ENCODE assay signal across 8 mouse cellular contexts in the genomic region with DNA sequence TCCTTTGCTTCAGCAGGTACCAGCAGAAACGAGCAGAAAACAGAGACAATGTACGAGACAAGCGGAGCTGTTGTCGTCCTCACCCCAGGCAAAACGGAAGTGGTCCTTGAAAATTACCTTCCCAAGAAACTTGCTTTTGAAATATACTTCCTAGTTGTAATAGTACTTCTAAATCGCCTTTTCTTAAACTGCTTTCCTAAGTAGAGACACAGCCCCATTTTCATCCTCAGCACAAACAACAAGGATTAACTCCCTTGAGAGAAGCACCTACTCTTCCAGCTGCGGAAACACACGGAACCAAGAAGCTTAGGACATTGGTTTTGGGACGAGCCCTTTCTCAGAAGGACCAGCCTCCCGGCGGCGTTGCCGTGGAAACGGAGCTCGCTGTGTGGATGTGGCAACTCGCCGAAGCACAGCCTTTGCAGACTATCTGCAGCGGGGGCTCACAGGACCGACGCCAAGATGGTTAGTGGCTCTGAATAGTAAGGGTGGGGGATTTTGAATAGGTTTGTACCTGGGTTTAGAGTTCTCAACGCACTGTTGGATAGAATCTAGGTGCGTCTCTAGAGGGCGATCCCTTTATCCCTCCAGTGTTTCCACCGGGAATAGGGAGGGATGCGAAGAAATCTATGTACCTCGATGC. TPM values are rescaled to one million over a fixed set of nuclear protein-coding genes. Genes with fewer than 3 reads are reported as not detected.
DNase-seq lines count a peak whose midpoint lies in the region; ATAC-seq lines count a peak whose summit lies in the region.

Gene Ttc26, plus strand, starts transcription at position 341 of the 643 bp plus-strand sequence.

- H3K27me3 ChIP-seq in heart, embryonic 13.5 days (replicated peaks) = no peaks in the 10 kb centered on the region
- H3K27me3 ChIP-seq in liver, embryonic 12.5 days (replicated peaks) = no peaks in the 10 kb centered on the region; the same call in 1 of the 2 replicates
- no peaks in the 10 kb centered on the region for H3K27me3 ChIP-seq in stomach, embryonic 15.5 days (replicated peaks)

- peak within 1 kb of the TSS; percentile 84 for H3K9ac ChIP-seq in heart, embryonic 13.5 days
- peak within 1 kb of the TSS; percentile 72 for H3K9ac ChIP-seq in liver, embryonic 12.5 days
- H3K9ac ChIP-seq in stomach, embryonic 15.5 days = peak within 1 kb of the TSS; percentile 41; the same call in 1 of the 2 replicates

- H3K27ac ChIP-seq in brown adipose tissue, adult 24 weeks (replicated peaks; ENCODE audit: low read depth, low read length) = peak within 1 kb of the TSS; percentile 18; the same call in 1 of the 2 replicates
- H3K27ac ChIP-seq in heart, embryonic 13.5 days (replicated peaks) = peak within 1 kb of the TSS; percentile 46; the same call in 1 of the 2 replicates
- peak within 1 kb of the TSS; percentile 65; the same call in 1 of the 2 replicates for H3K27ac ChIP-seq in liver, embryonic 12.5 days
- peak within 1 kb of the TSS; percentile 31; the same call in 1 of the 2 replicates for H3K27ac ChIP-seq in stomach, embryonic 15.5 days

- peaks cover 9% of the 10 kb centered on the region; the same call in 1 of the 2 replicates for H3K36me3 ChIP-seq in heart, embryonic 13.5 days
- H3K36me3 ChIP-seq in liver, embryonic 12.5 days = no peaks in the 10 kb centered on the region
- H3K36me3 ChIP-seq in stomach, embryonic 15.5 days = no peaks in the 10 kb centered on the region; the same call in 1 of the 2 replicates

- peak; percentile 93 for DNase-seq in CD4-positive, CD25-positive, alpha-beta regulatory T cell, adult 2 months (ENCODE audit: low read depth, low spot score)
- DNase-seq in fat pad, adult 2 months (ENCODE audit: extremely low read depth, low read depth, low spot score) = peak; percentile 21
- DNase-seq in kidney, postnatal 10 days = peak; percentile 90
- DNase-seq in natural killer cell, adult 2 months (ENCODE audit: low spot score in 2 of 2) = peak; percentile 71 to 82

- H3K9me3 ChIP-seq in heart, embryonic 13.5 days = no peaks in the 10 kb centered on the region
- no peaks in the 10 kb centered on the region for H3K9me3 ChIP-seq in liver, embryonic 12.5 days (replicated peaks)
- H3K9me3 ChIP-seq in stomach, embryonic 15.5 days = no peaks in the 10 kb centered on the region

- under 1% methylated on average over 26 of the region's 26 CpGs for WGBS in heart, embryonic 13.5 days
- under 1% methylated on average over 26 of the region's 26 CpGs for WGBS in liver, embryonic 12.5 days (ENCODE audit: insufficient replicate concordance)
- under 1% methylated on average over 26 of the region's 26 CpGs for WGBS in stomach, embryonic 15.5 days

- H3K4me3 ChIP-seq in brown adipose tissue, adult 24 weeks (ENCODE audit: insufficient read depth, low read depth, low read length) = peak within 1 kb of the TSS; percentile 67
- peak within 1 kb of the TSS; percentile 66 for H3K4me3 ChIP-seq in heart, embryonic 13.5 days
- H3K4me3 ChIP-seq in liver, embryonic 12.5 days = peak within 1 kb of the TSS; percentile 66
- peak within 1 kb of the TSS; percentile 74 for H3K4me3 ChIP-seq in stomach, embryonic 15.5 days (replicated peaks)

- peak; percentile 31; the same call in 1 of the 2 replicates for ATAC-seq in heart, embryonic 13.5 days (ENCODE audit: extremely low read depth, insufficient number of reproducible peaks, low FRiP score, low TSS enrichment)
- ATAC-seq in liver, embryonic 12.5 days = peak; percentile 87
- ATAC-seq in stomach, embryonic 15.5 days (ENCODE audit: insufficient read depth, low FRiP score, low read depth) = peak; percentile 83

- H3K4me2 ChIP-seq in heart, embryonic 13.5 days = peak within 1 kb of the TSS; percentile 81
- H3K4me2 ChIP-seq in liver, embryonic 12.5 days = peak within 1 kb of the TSS; percentile 88
- H3K4me2 ChIP-seq in stomach, embryonic 15.5 days = peak within 1 kb of the TSS; percentile 83

- no peaks in the 10 kb centered on the region for H3K4me1 ChIP-seq in brown adipose tissue, adult 24 weeks (ENCODE audit: control insufficient read depth, insufficient read depth, insufficient read length, low read length)
- H3K4me1 ChIP-seq in heart, embryonic 13.5 days = peaks cover 11% of the 10 kb centered on the region
- H3K4me1 ChIP-seq in liver, embryonic 12.5 days = peaks cover 16% of the 10 kb centered on the region
- peaks cover 6% of the 10 kb centered on the region; the same call in 1 of the 2 replicates for H3K4me1 ChIP-seq in stomach, embryonic 15.5 days

RNA-seq across cellular contexts. Expression of gene Ttc26, which starts in this region (rescaled TPM):
- 1.7 and 2.9 TPM in 2 replicates for polyA plus RNA-seq in brown adipose tissue, adult 24 weeks (2012; ENCODE audit: insufficient read depth, insufficient read length, missing spikeins)
- 2.9 TPM in 2 replicates for polyA plus RNA-seq in heart, embryonic 13.5 days (2015; fragmentation: Nextera tagmentation; extraction: Ambion mirVana)
- 1.5 and 1.6 TPM in 2 replicates for polyA plus RNA-seq in liver, embryonic 12.5 days (2016; fragmentation: Nextera tagmentation; extraction: Ambion mirVana)
- polyA plus RNA-seq in stomach, embryonic 15.5 days (2015; fragmentation: Nextera tagmentation; extraction: Ambion mirVana) = 5.8 and 5.9 TPM in 2 replicates

Comparison
In these comparisons a context has a peak if more than half of its experiments do, and no peak if none do; other contexts are left out.
1. Peak in every context shown above with its lines: DNase-seq, ATAC-seq, H3K4me3 ChIP-seq and H3K27ac ChIP-seq.
2. DNase-seq: peak in every context shown above with its lines; median percentile 93 in CD4-positive, CD25-positive, alpha-beta regulatory T cell, adult 2 months; 90 in kidney, postnatal 10 days; 76 in natural killer cell, adult 2 months; 21 in fat pad, adult 2 months.
3. ATAC-seq: peak in every context shown above with its lines; median percentile 87 in liver, embryonic 12.5 days; 83 in stomach, embryonic 15.5 days; 31 in heart, embryonic 13.5 days.